Mouse (Mus musculus) stomach, postnatal 0 days (tissue): ENCODE results near the gene Mn1. TPM values are rescaled to one million over a fixed set of nuclear protein-coding genes. Genes with fewer than 3 reads are reported as not detected.
A peak's percentile ranks its signal among the peaks of the same experiment; 100 is the strongest.

Experiments used
- ATAC-seq: fragments of 200-750 bp; cut with Nextera tagmentation; 2 replicates; pipeline ENCODE4 v1.8.0; 2017; ENCODE audit not compliant: low FRiP score, low TSS enrichment
- DNase-seq: peaks from one replicate; pipeline ENCODE4 v3.0.0-alpha.2; 2016; ENCODE audit warnings: low spot score
- H3K27ac ChIP-seq: fragments of 300-500 bp; sonication (generic); replicated peaks from 2 replicates; pipeline ENCODE4 v1.5.1; 2014; ENCODE audit warnings: mild to moderate bottlenecking, control low read depth
- H3K27me3 ChIP-seq: fragments of 300-500 bp; sonication (generic); 2 replicates; pipeline ENCODE4 v1.6.1; 2014; ENCODE audit warnings: low read length; ENCODE audit not compliant: control insufficient read depth, insufficient read depth
- H3K36me3 ChIP-seq: fragments of 300-500 bp; sonication (generic); 2 replicates; pipeline ENCODE4 v1.6.1; 2014; ENCODE audit warnings: low read length, mixed read lengths; ENCODE audit not compliant: control insufficient read depth, insufficient read depth
- H3K4me1 ChIP-seq: fragments of 300-500 bp; sonication (generic); replicated peaks from 2 replicates; pipeline ENCODE4 v1.6.1; 2014; ENCODE audit warnings: antibody characterized with exemption; ENCODE audit not compliant: control insufficient read depth, insufficient read depth
- H3K4me2 ChIP-seq: fragments of 300-500 bp; sonication (generic); replicated peaks from 2 replicates; pipeline ENCODE4 v1.6.1; 2014; ENCODE audit warnings: low read depth, mild to moderate bottlenecking, control low read depth, moderate library complexity
- H3K4me3 ChIP-seq: fragments of 300-500 bp; sonication (generic); 2 replicates; pipeline ENCODE4 v1.5.1; 2014; ENCODE audit warnings: low read depth, low read length, control low read depth
- H3K9ac ChIP-seq: fragments of 300-500 bp; sonication (generic); 2 replicates; pipeline ENCODE4 v1.6.1; 2014; ENCODE audit warnings: mild to moderate bottlenecking, low read length, control low read depth, mixed read lengths
- H3K9me3 ChIP-seq: fragments of 300-500 bp; sonication (generic); 2 replicates; pipeline ENCODE4 v1.6.1; 2016; ENCODE audit warnings: low read length; ENCODE audit not compliant: control insufficient read depth
- CTCF ChIP-seq: IDR thresholded peaks from 2 replicates; pipeline ENCODE4 v1.5.1; 2016; ENCODE audit warnings: antibody characterized with exemption, low read depth, mild to moderate bottlenecking, moderate library complexity
- EP300 ChIP-seq: optimal IDR thresholded peaks from 2 replicates; pipeline ENCODE3; 2016; ENCODE audit warnings: antibody characterized with exemption
- WGBS: fragments of 180-500 bp; shearing (Covaris S2); extraction: QIAGEN DNeasy Blood & Tissue Kit; methylation state at CpG from one replicate; pipeline ENCODE4 v1.1.7; 2014; 5-methylcytosine and 5-hydroxymethylcytosine counted together
- polyA plus RNA-seq: library from polyadenylated mRNA; unstranded; fragments of >200 nt; fragmentation: Nextera tagmentation; extraction: Ambion mirVana; gene quantifications from 2 replicates; pipeline ENCODE4 v1.2.1, GENCODE M21; 2015

Mn1 gene
- polyA plus RNA-seq, 1 experiment from 2014 or later, result 5.6 TPM

DNA sequence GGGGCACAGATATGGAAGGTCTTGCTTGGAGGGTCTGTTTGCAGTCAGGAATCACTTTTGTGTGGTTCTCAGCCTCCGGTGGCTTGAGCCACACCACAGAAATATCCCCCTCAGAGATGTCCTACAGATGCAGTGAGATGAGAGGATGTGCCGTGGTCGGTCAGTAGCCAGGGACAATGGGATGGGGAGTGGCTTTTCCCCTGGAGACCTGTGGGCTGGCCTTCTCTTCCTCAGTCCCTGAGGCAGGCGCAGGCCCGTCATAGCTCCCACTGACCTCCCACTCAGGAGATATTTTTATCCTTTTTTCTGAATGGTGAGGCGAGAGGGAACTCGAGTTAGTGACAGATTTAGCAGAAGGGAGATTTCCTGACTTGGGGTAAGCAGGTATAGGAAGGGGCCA lies 12.6 kb downstream of the Mn1 start:
- Histone ChIP-seq H3K9me3 (no peaks in the 10 kb centered on the region), H3K27me3 (no peaks in the 10 kb centered on the region), H3K9ac (no peak overlapping the region), H3K4me3 (no peak overlapping the region), H3K27ac (no peak overlapping the region), H3K4me1 (0 out of 2 replicates have a peak, but pooled peaks cover 2% of the 10 kb centered on the region), H3K4me2 (no peak overlapping the region), H3K36me3 (no peaks in the 10 kb centered on the region)
- no peak for TF ChIP-seq EP300
- TF ChIP-seq CTCF, result no peak
- ATAC-seq, result no peak
- DNase-seq, result no peak
- 46% methylated on average over 7 of the region's 7 CpGs for WGBS

DNA sequence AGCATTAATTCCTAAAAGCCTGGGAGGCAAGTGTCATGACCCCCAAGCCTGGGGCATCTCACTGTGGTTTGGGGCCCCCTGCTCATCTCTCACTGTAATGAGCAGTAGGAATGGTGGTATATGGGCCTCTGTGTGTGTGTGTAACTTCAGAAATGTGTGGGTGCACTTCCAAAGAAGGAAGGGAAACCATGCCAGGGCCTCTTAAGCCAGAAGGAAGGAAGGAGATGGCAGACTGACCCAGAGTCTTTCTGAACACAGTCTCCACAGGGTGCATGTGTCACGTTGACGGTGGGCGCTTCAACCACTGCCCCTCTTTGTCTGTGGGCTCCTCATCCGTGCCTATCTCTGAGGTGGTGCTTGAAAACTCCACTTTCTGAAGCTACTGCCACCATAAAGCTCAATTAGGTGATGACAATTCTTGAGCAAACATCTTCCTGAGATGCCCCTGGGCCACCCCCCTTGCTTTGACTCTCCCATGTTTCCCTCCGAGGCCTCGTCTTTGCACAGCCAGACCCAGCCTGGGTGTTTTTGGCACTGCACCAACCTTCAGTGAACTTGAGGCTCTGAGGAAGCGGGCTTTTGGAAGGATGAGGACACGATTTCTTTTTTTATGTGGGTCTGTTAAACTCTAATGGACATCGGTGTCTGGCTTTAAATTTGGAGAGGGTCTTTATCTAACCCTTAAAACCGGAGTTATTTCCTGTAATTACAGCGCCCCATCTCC lies 14.0 kb downstream of the Mn1 start:
- DNase-seq (no peak), ATAC-seq (no peak)
- Histone ChIP-seq H3K4me1 (0 out of 2 replicates have a peak, but pooled peaks cover 2% of the 10 kb centered on the region), H3K9me3 (no peaks in the 10 kb centered on the region), H3K4me3 (no peak overlapping the region), H3K4me2 (no peak overlapping the region), H3K27ac (no peak overlapping the region), H3K36me3 (no peaks in the 10 kb centered on the region), H3K27me3 (no peaks in the 10 kb centered on the region), H3K9ac (no peak overlapping the region)
- no peak for TF ChIP-seq CTCF
- TF ChIP-seq EP300, result no peak
- 54% methylated on average over 11 of the region's 11 CpGs for WGBS

DNA sequence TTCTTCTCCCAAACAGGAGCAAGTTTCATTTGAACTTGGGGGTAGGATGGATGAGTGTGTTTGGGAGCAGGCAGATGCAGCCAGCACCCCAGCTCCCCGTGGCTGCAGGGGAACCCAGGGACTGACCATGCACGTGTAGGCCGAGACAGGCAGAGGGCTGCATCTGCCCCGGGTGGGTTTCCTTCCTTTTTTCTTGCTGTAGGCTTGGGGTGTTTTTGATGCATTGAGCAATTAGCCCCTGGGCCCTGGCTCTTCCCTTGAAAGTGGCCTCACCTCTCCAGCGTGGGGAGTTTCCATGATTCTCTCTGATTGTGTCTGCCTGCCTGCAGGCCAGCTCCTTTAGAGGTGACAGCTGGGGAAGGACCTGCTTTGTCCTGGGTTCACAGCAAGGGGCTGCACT lies 15.7 kb downstream of the Mn1 start:
- DNase-seq (no peak), ATAC-seq (no peak)
- Histone ChIP-seq H3K4me3 (no peak overlapping the region), H3K4me2 (no peak overlapping the region), H3K27ac (no peak overlapping the region), H3K9me3 (no peaks in the 10 kb centered on the region), H3K27me3 (no peaks in the 10 kb centered on the region), H3K36me3 (no peaks in the 10 kb centered on the region), H3K4me1 (no peaks in the 10 kb centered on the region), H3K9ac (no peak overlapping the region)
- WGBS, result 56% methylated on average over 5 of the region's 5 CpGs
- no peak for TF ChIP-seq EP300
- no peak for TF ChIP-seq CTCF

DNA sequence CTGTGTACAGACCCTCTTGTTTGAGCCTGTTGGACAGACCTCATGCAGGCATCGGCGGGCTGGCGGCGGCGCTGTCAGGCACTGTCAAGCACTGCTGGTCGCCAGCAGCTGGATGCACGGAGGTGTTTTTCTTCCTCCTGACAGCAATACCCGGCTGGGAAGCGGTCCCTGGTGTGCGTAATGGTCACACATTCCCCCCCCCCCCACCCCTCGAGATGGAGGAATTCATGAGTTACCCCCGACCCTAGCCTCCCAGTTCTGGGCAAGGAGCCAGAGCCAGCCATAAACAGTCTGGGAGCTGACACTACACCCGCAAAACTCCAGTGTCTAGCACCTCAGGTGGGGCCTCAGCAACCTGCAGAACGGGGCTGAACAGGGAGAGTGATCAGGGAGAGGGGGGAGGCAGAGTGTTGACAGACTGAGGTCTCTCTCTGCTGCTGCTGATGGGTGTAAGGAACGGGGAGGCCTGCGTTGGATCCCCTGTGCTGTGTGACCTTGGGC lies 17.2 kb downstream of the Mn1 start:
- no peak for TF ChIP-seq EP300
- no peak for TF ChIP-seq CTCF
- DNase-seq (peak; percentile 33), ATAC-seq (peak; percentile 33; the same call in 1 of the 2 replicates)
- Histone ChIP-seq H3K4me3 (no peak overlapping the region), H3K4me1 (no peaks in the 10 kb centered on the region), H3K9me3 (no peaks in the 10 kb centered on the region), H3K4me2 (peak overlapping the region; percentile 8; the same call in 1 of the 2 replicates), H3K9ac (0 out of 2 replicates have a peak overlapping the region, but pooled peaks have one; percentile 8), H3K36me3 (no peaks in the 10 kb centered on the region), H3K27me3 (no peaks in the 10 kb centered on the region), H3K27ac (no peak overlapping the region)
- WGBS, result 24% methylated on average over 14 of the region's 16 CpGs

DNA sequence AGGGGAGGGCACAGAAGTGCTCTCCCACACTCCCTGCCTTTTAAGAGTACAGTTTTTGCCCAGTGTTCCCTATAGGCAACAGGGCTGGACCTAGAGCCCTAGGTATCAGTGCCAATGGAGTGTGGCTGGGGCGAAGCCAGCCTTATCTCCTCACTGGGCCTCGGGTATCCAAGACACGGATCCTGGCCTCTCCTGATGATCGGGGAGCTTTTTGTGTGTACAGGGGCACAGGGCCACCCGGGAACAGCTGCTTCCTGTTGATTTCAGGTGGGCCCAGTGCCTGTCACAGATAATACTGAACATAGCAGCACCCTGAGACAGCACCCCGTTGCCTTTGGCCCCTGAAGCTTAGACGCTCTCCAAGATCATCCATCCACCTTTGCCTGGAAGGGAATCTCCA lies 19.1 kb downstream of the Mn1 start:
- H3K9me3 ChIP-seq, result no peaks in the 10 kb centered on the region
- no peaks in the 10 kb centered on the region for H3K27me3 ChIP-seq
- H3K27ac ChIP-seq, result no peak overlapping the region
- H3K4me2 ChIP-seq, result no peak overlapping the region
- ATAC-seq, result no peak
- H3K4me1 ChIP-seq, result no peaks in the 10 kb centered on the region
- 73% methylated on average over 7 of the region's 7 CpGs for WGBS
- H3K36me3 ChIP-seq, result no peaks in the 10 kb centered on the region; the same call in 1 of the 2 replicates
- no peak for DNase-seq
- TF ChIP-seq CTCF, result no peak
- TF ChIP-seq EP300, result no peak
- H3K4me3 ChIP-seq, result no peak overlapping the region
- no peak overlapping the region for H3K9ac ChIP-seq

DNA sequence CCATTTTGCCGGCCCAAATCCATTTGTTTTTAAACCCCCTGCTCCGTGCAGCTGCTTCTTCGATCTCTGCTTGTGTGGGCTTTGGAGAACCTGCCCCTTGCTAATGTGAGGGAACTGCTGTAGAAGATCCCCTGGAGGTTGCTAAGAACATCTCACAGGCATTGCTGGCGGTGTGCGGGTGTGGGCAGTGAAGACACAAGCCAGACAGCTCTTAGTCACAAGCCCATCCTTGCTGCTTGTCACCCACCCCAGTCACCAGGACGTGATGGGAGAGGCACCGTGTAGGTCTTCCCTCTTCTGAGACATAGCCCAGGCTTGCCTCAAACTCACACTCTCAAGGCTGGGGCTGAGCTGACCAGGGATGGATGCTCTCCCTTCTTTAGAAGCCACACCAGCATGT lies 20.0 kb downstream of the Mn1 start:
- DNase-seq (no peak), ATAC-seq (no peak)
- TF ChIP-seq CTCF, result no peak
- no peak for TF ChIP-seq EP300
- WGBS, result 61% methylated on average over 7 of the region's 7 CpGs
- Histone ChIP-seq H3K27me3 (no peaks in the 10 kb centered on the region), H3K4me3 (no peak overlapping the region), H3K9me3 (no peaks in the 10 kb centered on the region), H3K4me1 (no peaks in the 10 kb centered on the region), H3K36me3 (no peaks in the 10 kb centered on the region; the same call in 1 of the 2 replicates), H3K9ac (no peak overlapping the region), H3K4me2 (no peak overlapping the region), H3K27ac (no peak overlapping the region)
